ENCODE assay signal across 1 mouse cellular context in genomic region chr9:102828604-102829003, GRCm38 (mm10).
TF ChIP-seq lines count a peak whose summit lies in the region.

No protein-coding gene starts in this region.

TF ChIP-seq in MEL, 35 proteins besides CTCF, POLR2A, EP300 and RAD21 (continued from another document):
- TF ChIP-seq ZKSCAN1 (IDR thresholded peaks at IDR 0.05; ENCODE audit: low read depth, low read length): no peak
